Mouse (Mus musculus) hindbrain, embryonic 14.5 days (tissue): ENCODE results near the gene Actr3. TPM values are rescaled to one million over a fixed set of nuclear protein-coding genes. Genes with fewer than 3 reads are reported as not detected.

Experiments
- ATAC-seq: fragments of 200-750 bp; cut with Nextera tagmentation; 2 replicates; pipeline ENCODE4 v1.8.0; 2017; ENCODE audit warnings: moderate number of reproducible peaks, mild to moderate bottlenecking, moderate TSS enrichment, moderate library complexity; ENCODE audit not compliant: low FRiP score
- DNase-seq: peaks from one replicate; pipeline ENCODE4 v3.0.0-alpha.2; 2015; ENCODE audit warnings: low spot score
- H3K27ac ChIP-seq: fragments of 300-500 bp; sonication (generic); 2 replicates; pipeline ENCODE4 v1.5.1; 2014; ENCODE audit warnings: mild to moderate bottlenecking, moderate library complexity
- H3K27me3 ChIP-seq: fragments of 300-500 bp; sonication (generic); 2 replicates; pipeline ENCODE4 v1.6.1; 2014; ENCODE audit warnings: mild to moderate bottlenecking, low read length, mixed read lengths; ENCODE audit not compliant: control insufficient read depth, insufficient read depth
- H3K36me3 ChIP-seq: fragments of 300-500 bp; sonication (generic); replicated peaks from 2 replicates; pipeline ENCODE4 v1.6.1; 2014; ENCODE audit not compliant: control insufficient read depth, insufficient read depth
- H3K4me1 ChIP-seq: fragments of 300-500 bp; sonication (generic); replicated peaks from 2 replicates; pipeline ENCODE4 v1.6.1; 2014; ENCODE audit warnings: antibody characterized with exemption, low read length, mixed read lengths; ENCODE audit not compliant: control insufficient read depth, insufficient read depth
- H3K4me2 ChIP-seq: fragments of 300-500 bp; sonication (generic); replicated peaks from 2 replicates; pipeline ENCODE4 v1.6.1; 2014; ENCODE audit warnings: mild to moderate bottlenecking, moderate library complexity
- H3K4me3 ChIP-seq: fragments of 300-500 bp; sonication (generic); replicated peaks from 2 replicates; pipeline ENCODE4 v1.5.1; 2014; ENCODE audit warnings: mild to moderate bottlenecking, low read length
- H3K9ac ChIP-seq: fragments of 300-500 bp; sonication (generic); 2 replicates; pipeline ENCODE4 v1.6.1; 2014
- H3K9me3 ChIP-seq: fragments of 300-500 bp; sonication (generic); 2 replicates; pipeline ENCODE4 v1.6.1; 2016; ENCODE audit warnings: low read length; ENCODE audit not compliant: control insufficient read depth
- WGBS: fragments of 180-500 bp; shearing (Covaris S2); extraction: QIAGEN DNeasy Blood & Tissue Kit; methylation state at CpG from one replicate; pipeline ENCODE4 v1.1.7; 2014; 5-methylcytosine and 5-hydroxymethylcytosine counted together
- polyA plus RNA-seq: library from polyadenylated mRNA; unstranded; fragments of >200 nt; fragmentation: Nextera tagmentation; extraction: Ambion mirVana; gene quantifications from 2 replicates; pipeline ENCODE4 v1.2.1, GENCODE M21; 2014

Actr3 gene
- polyA plus RNA-seq, 1 experiment from 2014 or later: 242 TPM

DNA sequence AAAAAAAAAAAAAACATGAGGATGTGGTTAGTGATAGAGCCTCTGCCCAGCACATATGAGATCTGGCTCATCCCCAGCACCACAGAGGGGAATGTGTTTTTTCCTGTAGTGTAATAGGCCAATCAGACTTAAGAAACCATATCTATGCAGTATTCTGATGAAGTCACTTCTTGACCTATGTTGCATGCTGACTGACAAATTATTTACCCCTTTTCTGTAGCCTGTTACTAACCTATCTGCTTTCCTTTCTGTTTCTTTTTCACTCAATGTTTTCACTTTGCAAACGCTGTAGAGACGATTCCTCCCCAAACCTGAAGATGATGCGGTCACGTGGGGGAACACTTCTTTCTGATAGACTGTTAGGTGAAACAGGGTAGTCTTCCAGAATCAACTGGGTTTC, 32.4 kb upstream of the Actr3 start:
- Histone ChIP-seq H3K4me1 (no peaks in the 10 kb centered on the region), H3K36me3 (no peaks in the 10 kb centered on the region), H3K4me2 (no peak overlapping the region), H3K27me3 (no peaks in the 10 kb centered on the region), H3K27ac (no peak overlapping the region), H3K9ac (no peak overlapping the region), H3K4me3 (no peak overlapping the region), H3K9me3 (no peaks in the 10 kb centered on the region)
- ATAC-seq: no peak
- no peak for DNase-seq
- WGBS: 94% methylated on average over 4 of the region's 4 CpGs

DNA sequence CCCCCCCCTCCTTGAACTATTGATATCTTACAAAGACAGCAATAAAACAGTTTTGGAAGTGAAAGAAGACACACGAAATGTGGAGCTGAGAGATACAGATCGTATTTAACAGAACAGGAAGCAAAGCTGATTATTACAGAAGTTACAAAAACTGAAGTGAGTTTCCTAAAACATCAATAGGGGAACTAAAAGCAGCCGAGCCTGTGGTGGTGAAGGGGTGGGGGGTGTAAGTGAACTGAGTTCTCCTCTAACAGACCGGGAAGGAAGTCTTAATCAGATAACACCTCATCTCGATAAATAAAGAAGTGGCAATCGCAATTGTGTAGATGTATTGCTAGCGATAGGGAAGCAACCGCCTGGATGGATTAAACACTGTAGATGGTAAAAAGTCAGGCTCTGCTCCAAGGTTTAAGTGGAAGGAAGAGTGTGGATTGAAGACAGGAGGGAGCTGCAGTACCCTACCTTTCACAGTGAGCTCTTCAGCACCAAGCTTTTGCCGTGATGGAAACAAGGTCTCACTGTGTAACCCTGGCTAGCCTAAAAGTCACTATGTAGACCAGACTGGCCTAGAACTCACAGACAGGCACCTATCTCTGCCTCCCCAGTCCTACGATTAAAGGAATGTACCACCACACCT, 31.2 kb upstream of the Actr3 start:
- Histone ChIP-seq H3K9ac (no peak overlapping the region), H3K4me1 (no peaks in the 10 kb centered on the region), H3K36me3 (no peaks in the 10 kb centered on the region), H3K4me3 (no peak overlapping the region), H3K4me2 (no peak overlapping the region), H3K27me3 (no peaks in the 10 kb centered on the region), H3K9me3 (no peaks in the 10 kb centered on the region), H3K27ac (no peak overlapping the region)
- 91% methylated on average over 10 of the region's 10 CpGs for WGBS
- no peak for DNase-seq
- ATAC-seq: no peak

DNA sequence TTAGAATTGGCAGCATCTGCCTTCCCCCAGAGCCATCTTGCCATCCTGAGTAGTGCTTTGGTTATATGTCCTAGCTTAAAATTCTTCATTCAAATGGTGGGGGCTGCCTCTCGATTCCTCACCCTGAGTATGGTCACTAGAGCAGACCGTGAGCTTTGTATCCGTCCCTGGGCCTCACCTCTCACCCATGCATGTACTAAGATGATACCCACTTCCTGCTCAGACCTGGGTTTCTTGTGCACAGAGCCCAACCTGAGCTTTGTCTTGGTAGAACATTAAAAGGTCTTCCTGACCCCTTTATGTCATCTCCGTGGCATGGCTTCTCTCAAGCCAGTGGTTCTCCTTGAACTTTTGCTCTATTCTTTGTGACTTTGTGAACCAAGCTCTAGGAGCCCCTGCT, 28.5 kb upstream of the Actr3 start:
- ATAC-seq: no peak
- Histone ChIP-seq H3K4me3 (no peak overlapping the region), H3K27me3 (no peaks in the 10 kb centered on the region), H3K9ac (no peak overlapping the region), H3K27ac (no peak overlapping the region), H3K9me3 (no peaks in the 10 kb centered on the region), H3K36me3 (no peaks in the 10 kb centered on the region), H3K4me2 (no peak overlapping the region), H3K4me1 (no peaks in the 10 kb centered on the region)
- 93% methylated on average over 4 of the region's 4 CpGs for WGBS
- no peak for DNase-seq

DNA sequence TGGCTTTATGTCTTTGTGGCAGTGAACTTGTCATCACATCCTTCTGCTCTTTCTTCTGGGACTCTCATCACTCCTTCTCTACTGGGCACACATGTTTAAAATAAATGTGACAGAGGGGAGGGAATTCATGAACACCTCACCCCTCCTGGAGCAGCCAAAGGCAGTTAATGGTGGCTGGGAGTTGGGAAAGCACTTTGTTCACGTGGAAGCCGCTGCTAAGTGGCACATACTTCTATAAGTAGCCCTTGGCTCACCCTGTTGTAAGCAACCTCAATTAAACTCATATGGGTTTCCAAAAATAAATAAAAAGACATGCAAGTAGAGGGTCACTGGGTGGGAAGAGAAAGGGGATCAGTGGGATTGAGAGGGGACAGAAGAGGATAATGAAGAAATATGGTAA, 27.8 kb upstream of the Actr3 start:
- DNase-seq: no peak
- no peaks in the 10 kb centered on the region for H3K9me3 ChIP-seq
- no peaks in the 10 kb centered on the region for H3K4me1 ChIP-seq
- H3K27ac ChIP-seq: no peak overlapping the region
- H3K9ac ChIP-seq: no peak overlapping the region
- ATAC-seq: no peak
- H3K4me3 ChIP-seq: no peak overlapping the region
- WGBS: 81% methylated on average over 2 of the region's 2 CpGs
- no peaks in the 10 kb centered on the region for H3K27me3 ChIP-seq
- H3K4me2 ChIP-seq: no peak overlapping the region
- no peaks in the 10 kb centered on the region for H3K36me3 ChIP-seq

DNA sequence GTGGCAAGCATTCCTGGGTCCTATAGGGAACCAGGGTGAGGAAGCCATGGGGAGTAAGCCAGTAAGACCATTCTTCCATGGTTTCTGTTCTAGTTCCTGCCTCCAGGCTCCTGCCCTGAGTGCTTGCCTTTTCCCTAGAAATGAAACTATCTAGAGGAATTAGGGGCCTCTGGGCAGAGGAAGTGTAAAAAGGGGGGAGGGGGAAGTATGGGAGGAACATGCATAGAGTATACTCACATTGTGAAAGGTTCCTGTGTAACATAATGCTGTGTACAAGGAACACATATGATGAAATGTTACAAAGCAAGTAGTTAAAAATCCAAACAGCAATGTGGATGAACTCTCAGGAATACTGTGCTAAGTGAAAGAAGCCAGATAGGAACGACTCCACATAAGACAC, 27.4 kb upstream of the Actr3 start:
- Histone ChIP-seq H3K9me3 (no peaks in the 10 kb centered on the region), H3K9ac (no peak overlapping the region), H3K4me1 (no peaks in the 10 kb centered on the region), H3K4me3 (no peak overlapping the region), H3K27me3 (no peaks in the 10 kb centered on the region), H3K27ac (no peak overlapping the region), H3K4me2 (no peak overlapping the region), H3K36me3 (no peaks in the 10 kb centered on the region)
- ATAC-seq (no peak), DNase-seq (no peak)
- 100% methylated on average over 1 of the region's 1 CpGs for WGBS

DNA sequence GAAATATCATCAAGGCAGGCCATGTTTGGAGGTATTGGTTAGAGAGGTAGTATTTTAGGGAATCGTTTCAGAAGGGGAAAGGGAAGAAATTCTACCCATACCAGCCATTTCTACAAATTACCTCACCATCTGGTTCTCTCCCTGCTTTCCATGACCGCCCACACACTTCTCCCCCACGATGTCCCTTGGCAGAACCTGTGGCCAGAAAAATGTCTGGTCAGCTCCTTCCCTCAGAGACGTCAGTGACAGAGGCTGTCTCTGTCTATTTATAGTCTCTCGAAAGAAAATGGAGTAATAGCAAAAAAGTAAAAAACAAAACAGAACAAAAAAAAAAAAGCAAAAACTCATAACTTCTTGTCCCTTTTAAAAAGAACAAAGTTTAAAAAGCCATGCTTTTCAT, 23.0 kb upstream of the Actr3 start:
- no peaks in the 10 kb centered on the region for H3K36me3 ChIP-seq
- H3K27ac ChIP-seq: no peak overlapping the region
- no peaks in the 10 kb centered on the region for H3K9me3 ChIP-seq
- H3K4me3 ChIP-seq: no peak overlapping the region
- DNase-seq (no peak), ATAC-seq (no peak)
- WGBS: 83% methylated on average over 5 of the region's 5 CpGs
- no peaks in the 10 kb centered on the region for H3K27me3 ChIP-seq
- no peak overlapping the region for H3K4me2 ChIP-seq
- no peak overlapping the region for H3K9ac ChIP-seq
- H3K4me1 ChIP-seq: no peaks in the 10 kb centered on the region

DNA sequence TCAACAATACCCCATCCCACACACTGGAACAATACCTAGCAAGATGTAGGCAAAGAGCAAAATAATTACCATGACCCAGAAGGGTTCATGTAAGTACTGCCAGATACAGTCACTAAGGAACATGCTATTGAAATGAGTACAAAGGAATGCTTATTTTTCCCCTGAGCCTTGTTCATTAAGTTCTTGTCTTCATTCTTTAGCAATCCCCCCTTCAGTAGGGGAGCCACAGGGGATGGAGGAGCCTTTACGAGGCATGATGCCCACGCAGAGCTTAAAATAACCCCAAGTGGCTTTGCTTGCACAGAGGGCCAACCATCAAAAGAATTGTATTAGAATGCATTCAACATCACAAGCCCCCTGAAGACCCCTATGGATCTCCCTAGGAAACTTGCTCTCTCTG, 19.6 kb upstream of the Actr3 start:
- ATAC-seq: no peak
- WGBS: 32% methylated on average over 2 of the region's 2 CpGs

DNA sequence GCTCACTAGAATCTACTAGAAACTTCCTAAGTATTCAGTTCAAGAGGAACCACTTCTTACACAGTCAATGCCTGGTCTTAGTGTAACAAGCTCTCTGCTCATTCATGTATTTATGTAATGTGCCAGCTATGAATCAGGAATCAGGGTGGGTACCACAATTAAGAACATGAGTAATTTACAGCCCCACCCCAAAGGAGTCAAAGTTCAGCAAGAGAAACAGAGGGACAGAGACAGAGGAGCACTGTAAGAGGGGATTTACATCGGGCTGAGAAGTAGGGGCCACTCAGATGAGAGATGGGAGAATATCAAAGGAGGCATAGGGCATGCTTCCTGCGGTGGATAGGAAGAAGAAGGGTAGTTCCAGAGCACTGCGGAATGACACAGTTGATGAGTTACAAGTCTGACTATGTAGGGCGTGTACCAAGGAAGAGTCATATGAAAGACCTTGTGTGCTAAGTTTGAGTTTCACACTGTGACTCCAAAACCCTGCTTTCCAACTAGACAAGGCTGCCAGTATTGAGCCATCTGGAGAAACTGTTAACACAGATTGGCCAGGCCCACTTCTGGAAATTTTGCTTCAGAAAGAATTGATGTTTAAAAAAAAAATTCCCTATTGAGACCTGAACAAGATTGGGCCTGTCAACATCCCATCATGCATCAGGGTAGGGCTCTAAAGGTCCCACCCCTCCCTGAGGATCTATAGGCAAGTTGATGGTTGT, 14.9 kb upstream of the Actr3 start:
- Histone ChIP-seq H3K27ac (no peak overlapping the region), H3K4me1 (no peaks in the 10 kb centered on the region), H3K9ac (no peak overlapping the region), H3K36me3 (no peaks in the 10 kb centered on the region), H3K9me3 (no peaks in the 10 kb centered on the region), H3K4me3 (no peak overlapping the region), H3K27me3 (no peaks in the 10 kb centered on the region), H3K4me2 (no peak overlapping the region)
- ATAC-seq (no peak), DNase-seq (no peak)
- WGBS: 86% methylated on average over 4 of the region's 4 CpGs

More for the DNA sequence above, 19.6 kb upstream of the Actr3 start:
- DNase-seq: no peak
- Histone ChIP-seq H3K36me3 (no peaks in the 10 kb centered on the region), H3K4me3 (no peak overlapping the region), H3K27ac (no peak overlapping the region), H3K4me1 (no peaks in the 10 kb centered on the region), H3K27me3 (no peaks in the 10 kb centered on the region), H3K9me3 (no peaks in the 10 kb centered on the region), H3K9ac (no peak overlapping the region), H3K4me2 (no peak overlapping the region)

DNA sequence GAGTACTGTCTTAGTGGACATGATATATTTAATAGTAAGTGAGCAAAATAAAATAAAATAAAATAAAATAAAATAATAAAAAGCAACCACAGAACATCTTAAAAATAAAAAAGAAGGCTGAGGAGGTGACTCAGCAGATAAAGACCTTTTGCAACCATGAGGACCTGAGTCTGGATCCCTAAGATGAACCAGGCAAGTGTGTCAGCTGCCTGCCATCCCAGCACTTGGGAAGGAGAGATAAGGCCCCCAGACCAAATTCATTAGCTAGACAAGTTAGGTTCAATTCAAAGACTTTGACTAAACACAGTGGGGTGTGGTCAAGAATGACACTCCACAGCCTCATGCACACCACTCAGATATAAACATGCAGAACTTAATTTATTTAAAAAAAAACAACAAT, 12.4 kb upstream of the Actr3 start:
- Histone ChIP-seq H3K4me1 (no peaks in the 10 kb centered on the region), H3K9ac (no peak overlapping the region), H3K9me3 (no peaks in the 10 kb centered on the region), H3K4me3 (no peak overlapping the region), H3K27ac (no peak overlapping the region), H3K36me3 (no peaks in the 10 kb centered on the region), H3K4me2 (no peak overlapping the region), H3K27me3 (no peaks in the 10 kb centered on the region)
- no peak for ATAC-seq
- DNase-seq: no peak

DNA sequence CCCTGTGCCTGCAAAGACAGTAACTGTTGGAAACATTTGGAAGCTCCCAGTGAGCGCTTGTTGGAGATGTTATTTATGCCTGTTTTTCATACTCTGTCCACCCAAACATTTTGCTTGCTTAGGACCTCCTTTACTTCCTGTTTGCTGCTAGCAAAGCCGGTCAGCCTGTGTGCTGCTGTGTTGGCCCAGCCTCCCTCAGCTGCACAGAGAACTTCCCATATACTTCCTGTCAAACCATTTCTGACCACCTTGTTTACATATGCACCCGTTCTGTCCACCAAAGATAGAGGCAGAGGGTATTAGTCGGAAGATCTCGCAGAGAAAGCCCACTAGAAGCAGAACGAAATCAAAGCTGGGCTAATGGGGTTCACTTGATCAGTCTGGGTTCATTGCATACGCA, 6.2 kb upstream of the Actr3 start:
- H3K9ac ChIP-seq: no peak overlapping the region
- 83% methylated on average over 7 of the region's 7 CpGs for WGBS
- DNase-seq (no peak), ATAC-seq (no peak)
- no peaks in the 10 kb centered on the region for H3K4me1 ChIP-seq
- no peaks in the 10 kb centered on the region for H3K9me3 ChIP-seq
- no peak overlapping the region for H3K4me3 ChIP-seq
- no peaks in the 10 kb centered on the region for H3K36me3 ChIP-seq
- no peak overlapping the region for H3K27ac ChIP-seq
- H3K4me2 ChIP-seq: no peak overlapping the region
- H3K27me3 ChIP-seq: no peaks in the 10 kb centered on the region
